Mouse (Mus musculus) erythroblast, adult 5-6 weeks (primary cell): Measurements from ENCODE around the gene 4930432K21Rik. TPM values are rescaled to one million over a fixed set of nuclear protein-coding genes. Genes with fewer than 3 reads are reported as not detected.
A peak's percentile ranks its signal among the peaks of the same experiment; 100 is the strongest.

ENCODE experiments used
- ATAC-seq: replicated peaks from 2 replicates; pipeline ENCODE4 v1.8.0; 2016; ENCODE audit warnings: moderate number of reproducible peaks, mild to moderate bottlenecking, moderate TSS enrichment, inconsistent platforms; ENCODE audit not compliant: poor library complexity, low FRiP score, severe bottlenecking
- total RNA-seq, 2 experiments: library from RNA; stranded (forward) in 1 of 2; stranded (reverse) in 1 of 2; fragments of 150-400 nt in 1 of 2; fragments of 200-764, 138-1000 nt in 1 of 2; gene quantifications; 2 replicates each; pipeline versions ENCODE4 v1.2.3 to v1.2.4; 2015 to 2017; ENCODE audit warnings: low replicate concordance in 2 of 2

The 4930432K21Rik gene
- total RNA-seq (2015; ENCODE audit: low replicate concordance) (not detected in 2 replicates), total RNA-seq (2017; ENCODE audit: low replicate concordance) (0.43 TPM in 1 of 2 replicates, not detected in the other)

DNA sequence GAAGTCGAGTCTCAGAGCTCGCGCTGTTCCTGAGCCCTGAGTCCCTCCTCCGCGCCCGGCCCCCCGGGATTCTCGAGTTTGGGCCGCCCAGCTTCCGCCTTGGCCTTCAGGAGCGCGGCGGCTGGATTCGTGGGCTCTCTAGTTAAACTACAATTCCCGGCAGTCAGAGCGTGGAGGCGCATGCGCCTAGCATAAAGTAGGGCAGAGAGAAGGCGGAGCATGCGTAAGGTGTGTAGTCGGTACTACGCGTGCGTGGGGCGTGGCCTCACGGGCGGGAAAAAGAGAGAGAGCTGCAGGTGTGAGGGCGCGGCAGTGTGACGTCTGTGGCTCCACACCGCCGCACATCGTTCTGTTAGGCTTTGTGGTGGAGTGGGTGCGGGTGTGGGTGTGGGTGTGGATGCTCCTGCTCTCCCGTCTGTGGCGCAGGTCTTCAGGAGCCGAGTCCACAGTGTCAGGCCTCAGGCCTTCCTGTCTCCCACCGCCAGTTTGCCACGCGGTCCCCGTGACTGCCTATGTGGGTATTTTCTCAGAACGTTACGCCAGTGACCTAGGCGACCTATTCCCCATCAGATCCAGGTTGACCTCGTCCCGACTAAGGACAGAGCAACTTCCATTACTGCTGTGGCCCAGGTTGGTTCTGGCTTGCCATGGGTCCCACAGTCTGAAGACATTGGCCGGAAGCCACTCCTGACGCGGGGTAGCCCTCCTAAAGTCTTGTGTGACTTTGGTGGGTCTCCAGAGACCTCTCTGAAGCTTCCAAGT lies at the start of gene 4930432K21Rik, which contains the start of gene Cc2d1a:
Gene 4930432K21Rik (plus strand): TSS at position 257 of the 762 bp plus-strand sequence.
Gene Cc2d1a (minus strand): TSS at position 168 of the 762 bp plus-strand sequence.
- ATAC-seq = peak; percentile 96

DNA sequence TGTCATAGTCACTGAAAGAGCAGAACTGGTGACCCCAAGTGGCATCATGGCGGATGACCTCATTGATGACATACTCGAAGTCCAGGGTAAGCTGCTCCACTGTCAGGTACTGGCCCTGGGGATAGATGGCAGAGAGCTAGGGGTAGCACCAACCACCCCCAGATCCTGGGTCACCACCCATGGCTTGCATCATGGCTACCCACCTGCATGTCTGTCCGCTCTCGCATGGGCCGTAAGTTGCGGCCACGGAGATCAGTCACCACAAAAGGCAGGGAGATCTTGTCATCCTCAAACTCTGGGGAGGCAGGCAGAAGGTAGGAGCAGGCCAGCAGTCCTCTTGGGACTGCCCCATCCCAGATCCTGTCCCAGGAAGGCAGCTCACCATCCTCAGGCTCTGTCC lies 49.4 kb upstream of the 4930432K21Rik start:
- ATAC-seq = no peak

DNA sequence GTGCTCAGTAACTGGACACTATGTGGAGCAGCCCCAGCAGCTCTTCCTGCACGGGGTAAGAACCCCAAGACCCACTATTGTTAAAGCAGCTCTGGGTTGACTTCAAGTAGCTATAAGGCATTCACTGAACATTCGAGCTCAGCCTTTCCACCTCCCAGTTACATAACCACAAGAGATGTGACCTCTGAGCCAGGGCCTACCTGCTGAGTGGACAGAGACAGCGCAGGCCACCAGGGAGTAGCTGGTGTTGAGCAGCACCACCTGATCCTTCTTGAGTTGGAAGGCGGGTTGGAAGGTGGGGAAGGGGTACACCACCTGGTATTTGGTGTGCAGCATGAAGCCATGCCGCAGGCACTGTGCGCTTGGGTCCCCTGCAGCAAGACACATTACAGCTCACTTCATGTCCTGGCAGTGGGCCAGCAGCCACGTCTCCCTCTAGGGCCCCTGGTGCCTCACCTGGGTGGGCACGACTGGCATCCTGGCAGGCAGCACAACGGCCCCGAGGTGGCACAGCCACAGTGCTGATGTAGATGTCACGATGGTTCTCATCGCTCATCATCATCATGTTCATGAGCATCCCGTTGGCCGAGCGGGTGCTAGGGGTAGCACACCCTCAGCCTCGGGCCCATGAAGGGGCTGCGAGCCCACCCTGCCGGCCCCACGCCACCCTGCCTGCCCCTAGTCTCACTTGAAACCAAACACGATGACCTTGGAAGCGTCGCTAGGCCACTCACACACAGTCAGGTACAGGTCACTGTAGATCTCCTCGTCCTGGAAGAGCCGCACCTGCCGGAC lies 46.2 kb upstream of the 4930432K21Rik start:
- ATAC-seq = no peak

DNA sequence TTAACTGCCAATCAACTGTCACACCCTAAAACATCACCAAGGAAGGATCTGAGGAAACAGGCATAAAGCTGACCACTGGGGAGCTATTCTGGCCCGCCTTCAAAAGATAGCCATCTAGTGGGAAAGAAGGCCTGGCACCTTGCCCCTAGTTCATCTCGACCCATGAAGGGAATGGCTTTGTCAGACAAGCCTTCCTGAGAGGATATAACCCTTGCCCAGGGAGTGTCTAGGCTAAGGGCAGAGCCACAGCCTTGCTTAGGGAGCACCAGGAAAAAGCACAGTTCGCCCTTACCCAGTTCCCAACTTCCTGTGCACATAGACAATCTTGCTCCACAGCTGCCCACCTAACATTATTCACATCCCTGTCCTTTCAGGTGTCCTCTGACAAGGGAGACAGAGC lies 44.2 kb upstream of the 4930432K21Rik start:
- ATAC-seq = no peak

DNA sequence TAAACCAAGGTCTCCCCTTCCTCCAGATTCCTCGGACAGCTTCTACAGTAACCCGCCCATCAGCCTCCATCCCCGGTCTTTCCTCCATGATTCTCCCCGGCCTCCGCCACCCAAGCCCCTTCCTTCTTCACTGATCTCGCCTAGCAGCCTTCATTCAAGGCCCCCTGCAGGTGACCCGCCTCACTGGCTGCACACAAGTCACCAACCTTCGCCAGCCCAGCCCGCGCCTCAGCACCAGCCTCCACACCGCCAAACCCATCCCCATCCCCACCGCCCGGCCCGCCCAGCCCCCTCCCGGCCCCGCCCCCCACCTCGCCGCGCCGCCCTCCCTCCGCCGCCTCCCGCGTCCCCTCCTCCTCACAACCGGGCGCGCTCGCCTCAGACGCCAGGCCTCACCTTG lies 43.6 kb upstream of the 4930432K21Rik start:
- ATAC-seq = peak; percentile 49

DNA sequence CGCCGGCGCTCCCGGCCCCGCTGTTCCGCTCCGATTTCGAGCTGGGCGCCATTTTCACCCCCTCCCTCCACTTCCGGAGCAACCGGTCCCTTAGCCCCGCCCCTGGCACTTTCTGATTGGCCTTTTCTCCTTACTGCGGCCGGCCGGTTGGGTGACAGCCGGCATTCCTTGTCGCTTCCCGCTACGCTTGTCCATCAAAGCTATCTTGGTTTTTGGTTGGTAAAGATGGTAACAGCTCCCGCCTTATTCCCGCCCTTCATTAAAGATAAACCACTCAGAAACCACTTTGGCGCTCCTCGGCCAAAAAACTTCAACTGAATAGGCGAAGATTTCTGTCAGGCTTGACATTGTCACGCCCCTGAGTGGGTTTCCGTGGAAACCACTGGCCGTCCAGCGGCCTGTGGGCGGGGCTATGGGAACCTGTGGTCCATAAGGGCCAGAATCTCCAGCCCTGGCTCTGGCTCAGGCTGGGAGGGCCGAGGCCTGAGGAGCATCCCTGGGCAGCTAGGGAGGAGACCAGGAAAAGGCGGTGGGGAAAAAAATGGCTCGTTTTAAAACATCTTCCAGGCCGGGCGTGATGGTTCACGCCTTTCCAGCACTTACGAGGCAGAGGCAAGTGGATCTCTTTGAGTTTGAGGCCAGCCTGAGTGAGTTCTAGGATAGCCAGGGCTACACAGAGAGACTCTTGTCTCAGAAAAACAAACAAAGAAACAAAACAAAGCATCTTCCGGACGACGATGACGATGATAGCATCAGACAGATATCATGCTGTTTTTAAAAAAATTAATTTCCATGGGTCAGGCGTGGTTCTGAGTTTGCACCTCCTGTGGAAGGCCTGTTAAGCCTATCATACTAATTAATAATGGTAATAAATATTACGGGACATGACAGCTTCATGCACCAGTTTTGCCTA lies 42.9 kb upstream of the 4930432K21Rik start, which contains the start of gene Dcaf15:
Gene Dcaf15 (minus strand): TSS at position 72 of the 913 bp plus-strand sequence.
- peak; percentile 94 for ATAC-seq

DNA sequence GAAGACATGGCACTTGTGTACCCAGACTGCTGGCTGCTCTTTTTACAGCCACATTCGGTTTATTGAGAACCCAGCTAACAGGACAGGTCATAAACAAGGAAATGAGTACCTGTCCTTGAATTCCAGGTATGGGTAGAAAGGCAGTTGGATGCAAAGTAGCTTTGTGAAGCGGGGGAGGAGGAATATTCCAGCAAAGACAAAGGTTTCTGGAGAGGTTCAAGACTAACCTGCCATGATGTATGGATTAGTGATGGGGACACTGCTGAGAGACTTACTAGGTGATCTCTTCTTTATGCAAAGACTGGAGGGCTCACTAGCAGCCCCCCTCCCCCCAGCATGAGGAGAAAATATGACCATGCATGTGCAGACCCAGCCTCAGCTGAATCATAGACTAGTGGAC lies 42.1 kb upstream of the 4930432K21Rik start:
- no peak for ATAC-seq

DNA sequence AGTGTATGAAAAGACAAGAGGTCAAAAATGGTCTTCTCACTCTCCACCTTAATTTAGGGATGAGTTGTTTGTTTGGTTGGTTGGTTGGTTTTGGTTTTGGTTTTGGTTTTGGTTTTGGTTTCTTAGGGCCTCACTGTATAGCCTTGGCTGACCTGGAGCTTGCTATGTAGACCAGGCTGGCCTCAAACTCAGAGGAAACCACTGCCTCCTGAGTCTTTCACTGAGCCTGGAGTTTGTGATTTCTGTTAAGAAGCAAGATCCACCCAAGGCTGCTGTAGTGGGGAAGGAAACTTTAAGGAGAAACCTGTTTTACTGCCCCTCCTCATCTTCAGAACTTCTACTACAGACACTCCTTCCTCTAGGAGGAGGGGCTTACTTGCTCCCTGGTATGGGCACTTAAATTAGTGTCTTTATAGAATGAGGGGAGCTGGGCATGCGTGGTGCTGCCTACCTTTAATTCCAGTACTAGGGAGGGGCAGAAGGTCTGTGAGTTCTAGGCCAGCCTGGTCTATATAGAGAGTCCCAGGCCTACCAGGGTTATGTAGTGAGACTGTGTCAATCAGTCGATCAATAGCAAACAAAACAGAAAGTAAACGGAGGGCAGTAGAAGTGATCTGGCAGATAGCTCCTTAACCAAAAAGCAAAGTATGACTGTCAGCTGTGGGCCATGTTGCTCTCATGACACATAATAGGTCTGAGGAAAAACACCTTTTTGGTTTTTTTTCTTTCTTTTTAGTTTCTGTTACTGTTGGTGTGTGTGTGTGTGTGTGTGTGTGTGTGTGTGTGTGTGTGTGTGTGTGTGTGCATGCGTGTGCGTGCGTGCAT lies 41.4 kb upstream of the 4930432K21Rik start:
- ATAC-seq = no peak

DNA sequence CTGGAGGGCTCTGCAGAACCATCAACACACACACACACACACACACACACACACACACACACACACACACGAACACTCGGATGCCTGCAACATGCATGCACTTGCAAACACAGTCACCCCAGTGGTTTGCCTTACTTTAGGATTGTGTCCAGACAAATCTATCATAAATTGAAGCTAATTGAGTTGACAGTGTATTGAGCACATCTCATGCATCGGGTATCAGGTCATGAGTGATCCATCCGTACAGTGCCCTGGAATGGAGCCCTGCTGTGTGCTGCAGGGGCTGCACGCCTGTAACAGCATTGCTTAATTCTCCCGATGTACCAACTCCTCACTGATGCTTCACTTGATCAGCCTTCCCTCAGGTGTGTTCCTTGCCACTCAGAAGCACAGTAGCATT lies 32.2 kb upstream of the 4930432K21Rik start:
- ATAC-seq = no peak

DNA sequence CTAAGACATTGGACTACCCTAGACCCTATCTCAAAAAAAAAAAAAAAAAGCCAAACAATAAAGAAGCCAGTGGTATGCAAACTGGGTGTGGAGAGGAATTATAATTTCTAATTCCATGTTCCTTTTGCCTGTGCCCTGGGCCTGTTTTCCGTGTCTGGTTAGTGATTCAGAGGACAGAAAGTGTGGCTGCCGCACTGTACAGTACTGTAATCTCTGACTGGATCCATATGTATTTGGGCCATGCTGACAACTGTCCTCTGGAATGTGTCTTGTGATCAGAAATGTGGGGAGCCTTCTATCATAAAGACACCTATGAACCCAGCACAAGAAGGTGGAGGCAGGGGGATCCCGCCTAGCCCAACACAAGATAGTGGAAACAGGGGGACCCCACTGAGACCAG lies 25.7 kb upstream of the 4930432K21Rik start:
- no peak for ATAC-seq

DNA sequence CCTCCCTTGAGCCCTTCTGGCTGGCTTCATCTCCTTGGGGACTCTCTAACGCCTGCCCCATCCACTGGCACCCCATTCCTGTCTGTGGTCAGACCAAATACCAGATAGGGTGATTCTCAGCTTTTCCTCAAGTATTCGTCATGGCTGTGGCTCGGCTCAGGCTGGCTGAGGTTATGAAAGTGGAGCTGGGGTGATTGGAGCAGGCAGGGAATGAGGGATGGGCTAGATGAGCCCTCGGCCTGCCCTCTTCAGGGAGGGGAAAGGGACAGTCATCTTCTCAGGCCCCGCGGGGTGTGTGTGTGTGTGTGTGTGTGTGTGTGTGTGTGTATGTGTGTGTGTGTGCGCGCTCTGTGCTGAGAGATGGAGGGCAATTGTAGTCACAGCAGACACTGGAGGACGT lies 22.2 kb upstream of the 4930432K21Rik start, which contains the start of gene Podnl1:
Gene Podnl1 (plus strand): TSS at position 334 of the 400 bp plus-strand sequence.
- ATAC-seq = 0 out of 2 replicates have a peak, but pooled peaks have one; percentile 12

DNA sequence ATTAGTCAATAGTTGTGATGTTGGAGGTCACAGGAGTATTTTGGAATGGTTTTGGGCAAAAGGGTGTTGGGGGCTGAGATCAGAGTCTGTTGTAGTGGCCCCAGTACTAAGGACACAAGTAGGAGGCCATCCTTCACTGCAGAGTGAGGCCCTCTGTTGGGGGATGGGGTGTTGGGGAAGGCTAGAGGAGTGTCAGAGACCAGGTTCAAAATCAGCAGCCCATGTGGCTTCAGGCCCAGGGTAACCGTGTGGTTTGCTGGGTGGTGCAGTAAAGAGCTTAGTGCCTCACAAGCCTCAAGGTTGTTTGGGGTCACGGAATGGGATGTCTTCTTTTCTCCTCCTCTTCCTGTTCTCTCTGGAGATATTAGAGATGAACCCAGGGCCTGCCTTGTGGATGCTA lies 21.1 kb upstream of the 4930432K21Rik start:
- ATAC-seq = no peak

DNA sequence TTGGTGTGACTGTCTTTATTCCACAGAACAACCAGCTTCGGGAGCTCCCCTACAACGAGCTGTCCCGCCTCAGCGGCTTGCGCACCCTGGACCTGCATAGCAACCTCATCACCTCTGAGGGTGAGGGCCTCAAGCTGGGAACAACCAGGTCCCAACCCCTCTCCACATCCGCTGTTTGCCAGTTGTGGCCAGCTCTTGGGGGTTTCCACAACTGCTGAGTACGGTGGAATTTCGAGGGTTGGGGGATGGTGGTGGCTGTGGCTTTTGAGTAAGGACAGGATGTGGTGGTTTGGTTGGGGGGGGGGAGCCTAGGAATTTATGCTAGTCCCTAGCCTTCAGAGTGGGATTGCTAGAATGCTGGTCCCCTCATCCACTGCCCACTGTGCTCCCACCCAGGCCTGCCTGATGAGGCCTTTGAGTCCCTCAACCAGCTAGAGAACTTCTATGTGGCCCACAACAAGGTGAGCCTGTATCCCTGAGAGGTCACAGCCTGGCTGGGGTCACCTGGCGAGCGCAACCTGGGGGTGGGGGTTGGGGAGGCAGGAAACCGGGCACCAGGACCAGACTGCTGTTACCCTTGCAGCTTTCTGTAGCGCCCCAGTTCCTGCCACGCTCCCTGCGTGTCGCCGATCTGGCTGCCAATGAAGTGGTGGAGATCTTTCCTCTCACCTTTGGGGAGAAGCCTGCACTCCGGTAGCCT lies 20.5 kb upstream of the 4930432K21Rik start:
- ATAC-seq = no peak

DNA sequence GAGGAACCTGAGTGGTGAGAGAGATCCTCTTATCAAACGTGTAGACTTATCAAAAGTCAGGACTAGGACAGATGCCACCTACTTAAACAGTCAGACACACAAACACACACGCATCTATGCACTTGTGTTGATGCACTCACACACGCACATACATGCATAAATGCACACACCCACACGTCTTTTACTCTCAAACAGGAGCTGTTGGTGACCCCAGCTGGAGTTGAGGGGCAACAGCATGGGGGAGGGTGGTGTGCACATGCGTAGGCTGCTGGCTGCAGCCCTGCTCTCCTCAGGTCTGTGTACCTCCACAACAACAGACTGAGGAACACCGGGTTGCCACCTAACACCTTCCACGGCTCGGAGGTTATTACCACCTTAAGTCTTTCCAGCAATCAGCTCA lies 19.5 kb upstream of the 4930432K21Rik start:
- ATAC-seq = no peak

DNA sequence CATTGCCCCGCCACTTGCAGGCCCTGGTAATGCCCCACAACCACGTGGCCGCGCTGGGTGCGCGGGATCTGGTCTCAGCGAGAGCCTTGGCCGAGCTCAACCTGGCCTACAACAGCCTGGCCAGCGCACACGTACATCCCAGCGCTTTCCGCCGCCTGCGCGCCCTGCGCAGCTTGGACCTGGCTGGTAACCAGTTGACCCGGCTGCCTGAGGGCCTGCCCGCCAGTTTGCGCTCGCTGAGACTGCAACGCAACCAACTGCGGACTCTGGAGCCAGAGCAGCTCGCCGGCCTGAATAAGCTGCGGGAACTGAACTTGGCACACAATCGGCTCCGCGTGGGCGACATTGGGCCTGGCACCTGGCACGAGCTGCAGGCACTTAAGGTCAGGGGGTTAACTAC lies 17.0 kb upstream of the 4930432K21Rik start:
- no peak for ATAC-seq

DNA sequence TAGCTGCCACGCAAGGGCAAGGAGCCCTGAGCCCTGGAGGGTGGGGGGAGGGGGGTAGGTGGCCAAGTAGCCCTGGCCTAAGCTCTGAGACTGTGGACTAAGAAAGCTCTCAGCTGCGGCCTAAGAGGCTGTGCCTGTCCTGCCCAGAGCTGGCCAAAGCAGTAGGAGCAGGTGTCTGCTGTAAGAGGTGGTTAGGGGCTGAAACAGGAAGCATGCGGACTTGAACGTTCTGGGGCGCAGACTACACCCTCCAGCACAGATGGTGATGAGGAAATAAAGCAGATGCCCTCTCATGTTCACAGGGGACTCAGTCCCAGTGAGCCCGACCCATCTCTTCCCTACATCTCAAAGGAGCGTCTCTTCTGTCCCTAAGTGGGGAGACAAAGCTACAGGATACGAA lies 15.6 kb upstream of the 4930432K21Rik start:
- ATAC-seq = no peak

DNA sequence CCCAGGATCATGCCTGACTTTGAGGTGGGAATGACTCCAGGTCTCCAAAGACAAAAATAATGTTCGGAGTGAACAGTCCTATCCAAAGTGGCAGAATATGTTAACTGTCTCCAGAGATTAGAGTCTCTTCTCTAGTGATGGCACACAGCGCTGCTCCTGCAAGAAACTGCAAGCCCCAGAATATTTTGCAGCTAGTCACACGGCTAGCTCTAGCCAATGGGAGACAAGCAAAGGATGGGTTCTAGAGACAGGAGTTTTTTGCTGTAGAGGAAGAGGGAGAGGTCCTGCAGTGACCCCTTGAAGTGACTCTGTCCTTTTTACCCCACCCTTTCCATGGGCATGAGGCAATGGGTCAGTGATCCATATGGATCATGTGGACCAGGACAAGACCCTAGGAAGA lies 10.0 kb upstream of the 4930432K21Rik start:
- no peak for ATAC-seq

DNA sequence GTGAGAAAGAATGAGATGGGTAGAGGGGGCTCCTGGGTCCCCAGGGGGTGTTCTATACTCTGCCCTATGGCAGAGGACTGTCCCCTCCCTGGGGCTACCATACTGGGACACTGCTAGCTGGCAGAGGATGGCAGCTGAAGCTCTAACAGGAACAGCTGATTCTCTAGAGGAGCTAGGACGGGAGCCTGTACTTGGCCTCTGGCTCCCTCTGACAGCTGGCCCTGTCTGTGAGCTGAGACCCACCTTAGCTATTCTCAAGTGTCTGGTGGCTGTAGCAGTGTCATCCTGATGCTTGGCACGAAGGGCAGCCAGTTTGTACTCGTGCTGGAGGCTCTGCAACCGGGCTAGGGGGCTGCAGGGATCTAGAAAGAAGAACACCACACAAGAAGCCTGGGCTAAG lies 7.0 kb upstream of the 4930432K21Rik start:
- no peak for ATAC-seq
